Comparison of ENCODE assay signal across 11 mouse cellular contexts in the genomic region with DNA sequence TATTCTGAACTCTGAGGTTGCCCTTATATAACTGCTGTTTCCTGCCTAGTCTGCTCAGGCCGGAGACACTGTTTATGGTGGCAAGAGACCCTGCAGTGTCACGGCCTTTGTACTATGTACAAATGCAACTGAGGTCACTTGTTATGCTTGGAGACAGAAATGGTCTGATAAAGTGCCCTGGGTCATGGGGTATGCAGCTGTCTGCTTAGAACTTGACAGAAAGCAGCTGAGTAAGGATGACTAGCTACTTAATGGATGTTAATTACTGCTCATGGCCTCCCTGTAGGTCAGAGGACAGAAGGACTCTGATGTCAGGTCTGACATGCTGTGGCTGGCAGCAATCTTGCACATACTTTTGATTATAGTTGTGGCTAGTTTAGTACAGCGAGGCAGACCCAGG.
A peak's percentile ranks its signal among the peaks of the same experiment; 100 is the strongest.
DNase-seq lines count a peak whose midpoint lies in the region; ATAC-seq and TF ChIP-seq lines count a peak whose summit lies in the region.
"Had no signal": no experiment of that assay in that cellular context is flagged by ENCODE, and none has a peak within 500 bp of the region (broad histone marks: within the 10 kb centered on the region; RNA-seq: fewer than 3 reads in every experiment).

No protein-coding gene starts in this region.

- peak; percentile 68 for ATAC-seq in lung, embryonic 14.5 days (ENCODE audit: insufficient read depth)
- no peak for ATAC-seq in stomach, postnatal 0 days (ENCODE audit: low FRiP score, low TSS enrichment)

- TF ChIP-seq CTCF in lung, embryonic 14.5 days (IDR thresholded peaks at IDR 0.05; ENCODE audit: low read depth) = no peak
- TF ChIP-seq CTCF in lung, adult 2 months (IDR thresholded peaks at IDR 0.05; ENCODE audit: insufficient read depth, low read length) = no peak
- TF ChIP-seq CTCF in stomach, postnatal 0 days (IDR thresholded peaks at IDR 0.05; ENCODE audit: low read depth) = no peak

- H3K9me3 ChIP-seq in lung, embryonic 14.5 days (ENCODE audit: low read depth, low read length) = no peaks in the 10 kb centered on the region
- H3K9me3 ChIP-seq in stomach, postnatal 0 days (ENCODE audit: control insufficient read depth, low read length) = no peaks in the 10 kb centered on the region
- H3K9me3 ChIP-seq: neural tube, embryonic 12.5 days had no signal

- H3K4me3 ChIP-seq in lung, embryonic 14.5 days (ENCODE audit: low read depth, low read length) = no peak overlapping the region
- H3K4me3 ChIP-seq in lung, adult 2 months (replicated peaks; ENCODE audit: extremely low read depth, low read depth, low read length) = no peak overlapping the region
- no peak overlapping the region for H3K4me3 ChIP-seq in stomach, postnatal 0 days (ENCODE audit: low read depth, low read length)
- H3K4me3 ChIP-seq: heart, adult 2 months; neural tube, embryonic 12.5 days had no signal

- 21% methylated on average over 3 of the region's 3 CpGs for WGBS in lung, embryonic 14.5 days
- 28% methylated on average over 3 of the region's 3 CpGs for WGBS in lung, adult 2 months
- 36% methylated on average over 3 of the region's 3 CpGs for WGBS in stomach, postnatal 0 days

- no peak overlapping the region for H3K27ac ChIP-seq in lung, embryonic 14.5 days (ENCODE audit: low read depth)
- no peak overlapping the region for H3K27ac ChIP-seq in stomach, postnatal 0 days (replicated peaks)
- H3K27ac ChIP-seq: heart, adult 2 months; macrophage; neural tube, embryonic 12.5 days had no signal

- no peaks in the 10 kb centered on the region for H3K4me1 ChIP-seq in lung, embryonic 14.5 days (ENCODE audit: insufficient read depth)
- H3K4me1 ChIP-seq in lung, adult 2 months (ENCODE audit: control insufficient read depth, insufficient read depth, low read length) = no peaks in the 10 kb centered on the region
- no peaks in the 10 kb centered on the region for H3K4me1 ChIP-seq in stomach, postnatal 0 days (replicated peaks; ENCODE audit: control insufficient read depth, insufficient read depth)
- H3K4me1 ChIP-seq: neural tube, embryonic 12.5 days had no signal

- H3K27me3 ChIP-seq in lung, embryonic 14.5 days (ENCODE audit: insufficient read depth, low read length) = no peaks in the 10 kb centered on the region
- no peaks in the 10 kb centered on the region for H3K27me3 ChIP-seq in stomach, postnatal 0 days (ENCODE audit: control insufficient read depth, insufficient read depth, low read length)
- H3K27me3 ChIP-seq: neural tube, embryonic 12.5 days had no signal

- no peaks in the 10 kb centered on the region for H3K36me3 ChIP-seq in lung, embryonic 14.5 days (ENCODE audit: insufficient read depth)
- H3K36me3 ChIP-seq in stomach, postnatal 0 days (ENCODE audit: control insufficient read depth, insufficient read depth, low read length) = no peaks in the 10 kb centered on the region
- H3K36me3 ChIP-seq: neural tube, embryonic 12.5 days had no signal

- no peak overlapping the region for H3K4me2 ChIP-seq in lung, embryonic 14.5 days
- H3K4me2 ChIP-seq in stomach, postnatal 0 days (replicated peaks; ENCODE audit: low read depth) = no peak overlapping the region
- H3K4me2 ChIP-seq: neural tube, embryonic 12.5 days had no signal

- no peak for TF ChIP-seq EP300 in stomach, postnatal 0 days (optimal IDR thresholded peaks at IDR 0.05)

- no peak for TF ChIP-seq POLR2A in lung, adult 2 months (IDR thresholded peaks at IDR 0.05; ENCODE audit: borderline replicate concordance, extremely low read depth, low read depth, low read length)

- no peak overlapping the region for H3K9ac ChIP-seq in lung, embryonic 14.5 days
- H3K9ac ChIP-seq in stomach, postnatal 0 days (ENCODE audit: low read length) = no peak overlapping the region
- H3K9ac ChIP-seq: neural tube, embryonic 12.5 days had no signal

- peak; percentile 16 for DNase-seq in lung, embryonic 14.5 days
- DNase-seq in lung, adult 2 months = no peak
- DNase-seq in forelimb bud, embryonic 11.5 days (ENCODE audit: low read depth, low spot score) = peak; percentile 6
- DNase-seq in kidney, adult 11 months = peak; percentile 53
- peak; percentile 49 for DNase-seq in retina, embryonic 14.5 days (ENCODE audit: low spot score)
- DNase-seq in stomach, postnatal 0 days (ENCODE audit: low spot score) = no peak
- no peak for DNase-seq in gastrocnemius, postnatal 4 days (ENCODE audit: low spot score in 2 of 2)
- no peak for DNase-seq in liver

Comparison
In these comparisons a context has a peak if more than half of its experiments do, and no peak if none do; other contexts are left out.
1. DNase-seq: peak in lung, embryonic 14.5 days (single experiment), forelimb bud, embryonic 11.5 days (single experiment), kidney, adult 11 months (single experiment) and retina, embryonic 14.5 days (single experiment); none in lung, adult 2 months (single experiment), stomach, postnatal 0 days (single experiment), gastrocnemius, postnatal 4 days (0 of 2) and liver (single experiment).